In the genomic region with DNA sequence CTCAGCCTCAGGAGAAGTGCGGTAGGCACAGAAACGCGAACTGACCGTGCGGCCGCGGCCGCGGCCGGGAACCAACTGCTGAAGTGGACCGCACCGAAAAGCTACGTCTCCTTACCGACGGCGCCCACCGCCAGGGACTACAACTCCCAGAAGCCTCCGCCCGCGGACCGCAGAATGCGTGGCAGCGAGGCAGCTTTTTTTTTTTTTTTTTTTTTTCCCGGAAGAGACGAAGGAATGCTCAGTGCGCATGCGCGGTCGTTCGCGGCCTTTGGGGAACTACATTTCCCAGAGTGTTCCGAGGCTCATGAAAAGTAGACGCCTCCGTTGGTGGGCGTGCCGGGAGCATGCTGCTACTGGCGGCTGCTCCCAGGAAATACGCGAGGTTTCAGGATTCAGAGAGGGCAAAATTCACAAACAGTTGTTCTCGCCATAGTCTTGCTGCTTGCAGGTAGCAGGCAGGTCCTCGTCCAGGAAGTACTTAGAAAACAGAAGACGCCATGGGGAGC, we compare ENCODE assay signal across 7 mouse cellular contexts. TPM values are rescaled to one million over a fixed set of nuclear protein-coding genes. Genes with fewer than 3 reads are reported as not detected.
DNase-seq lines count a peak whose midpoint lies in the region; ATAC-seq lines count a peak whose summit lies in the region.

A gene (minus strand): TSS at position 141 of the 506 bp plus-strand sequence.

- WGBS in embryonic facial prominence, embryonic 12.5 days: under 1% methylated on average over 42 of the region's 42 CpGs
- under 1% methylated on average over 42 of the region's 42 CpGs for WGBS in limb, embryonic 11.5 days
- under 1% methylated on average over 42 of the region's 42 CpGs for WGBS in midbrain, embryonic 14.5 days

- H3K9ac ChIP-seq in embryonic facial prominence, embryonic 12.5 days: peak within 1 kb of the TSS; percentile 90
- H3K9ac ChIP-seq in limb, embryonic 11.5 days (ENCODE audit: low read length): peak within 1 kb of the TSS; percentile 95
- peak within 1 kb of the TSS; percentile 94 for H3K9ac ChIP-seq in midbrain, embryonic 14.5 days (replicated peaks; ENCODE audit: low read length)

- H3K4me3 ChIP-seq in embryonic facial prominence, embryonic 12.5 days: peak within 1 kb of the TSS; percentile 90
- H3K4me3 ChIP-seq in limb, embryonic 11.5 days (ENCODE audit: low read depth, low read length): peak within 1 kb of the TSS; percentile 95
- peak within 1 kb of the TSS; percentile 86 for H3K4me3 ChIP-seq in midbrain, embryonic 14.5 days (replicated peaks; ENCODE audit: low read depth, low read length)

- 0 out of 2 replicates have a peak, but pooled peaks cover 6% of the 10 kb centered on the region for H3K36me3 ChIP-seq in embryonic facial prominence, embryonic 12.5 days
- H3K36me3 ChIP-seq in limb, embryonic 11.5 days (ENCODE audit: control insufficient read depth, insufficient read depth, low read length): no peaks in the 10 kb centered on the region
- peaks cover 10% of the 10 kb centered on the region for H3K36me3 ChIP-seq in midbrain, embryonic 14.5 days (ENCODE audit: control insufficient read depth, insufficient read depth, low read length)

- peaks cover 5% of the 10 kb centered on the region; the same call in 1 of the 2 replicates for H3K4me1 ChIP-seq in embryonic facial prominence, embryonic 12.5 days
- no peaks in the 10 kb centered on the region for H3K4me1 ChIP-seq in limb, embryonic 11.5 days (ENCODE audit: control insufficient read depth, insufficient read depth, low read length)
- H3K4me1 ChIP-seq in midbrain, embryonic 14.5 days (ENCODE audit: control insufficient read depth, insufficient read depth, low read length): peaks cover 13% of the 10 kb centered on the region

- no peaks in the 10 kb centered on the region for H3K27me3 ChIP-seq in embryonic facial prominence, embryonic 12.5 days
- H3K27me3 ChIP-seq in limb, embryonic 11.5 days (ENCODE audit: control insufficient read depth, insufficient read depth, low read length): no peaks in the 10 kb centered on the region
- H3K27me3 ChIP-seq in midbrain, embryonic 14.5 days (ENCODE audit: control insufficient read depth, insufficient read depth, low read length): no peaks in the 10 kb centered on the region

- H3K4me2 ChIP-seq in embryonic facial prominence, embryonic 12.5 days (replicated peaks): peak within 1 kb of the TSS; percentile 81
- H3K4me2 ChIP-seq in limb, embryonic 11.5 days (ENCODE audit: low read depth, severe bottlenecking): peak within 1 kb of the TSS; percentile 82
- H3K4me2 ChIP-seq in midbrain, embryonic 14.5 days (ENCODE audit: low read length): peak within 1 kb of the TSS; percentile 81

- ATAC-seq in embryonic facial prominence, embryonic 12.5 days (ENCODE audit: insufficient number of reproducible peaks, insufficient read depth, low FRiP score, low TSS enrichment): peak; percentile 96
- ATAC-seq in limb, embryonic 11.5 days (ENCODE audit: insufficient number of reproducible peaks, low FRiP score, low TSS enrichment, low read depth): peak; percentile 96
- peak; percentile 94 for ATAC-seq in midbrain, embryonic 14.5 days (ENCODE audit: low FRiP score, low TSS enrichment)

- peak within 1 kb of the TSS; percentile 63; the same call in 1 of the 2 replicates for H3K27ac ChIP-seq in embryonic facial prominence, embryonic 12.5 days
- H3K27ac ChIP-seq in limb, embryonic 11.5 days (replicated peaks; ENCODE audit: low read depth, low read length): peak within 1 kb of the TSS; percentile 47; the same call in 1 of the 2 replicates
- peak within 1 kb of the TSS; percentile 75 for H3K27ac ChIP-seq in midbrain, embryonic 14.5 days (replicated peaks; ENCODE audit: low read depth, low read length)

- DNase-seq in adrenal gland, postnatal 25 days: peak; percentile 98
- peak; percentile 99 for DNase-seq in heart, adult 11 months
- DNase-seq in kidney, adult 18-20 months: peak; percentile 96
- peak; percentile 99 for DNase-seq in limb, embryonic 11.5 days (ENCODE audit: low spot score)
- DNase-seq in midbrain, embryonic 14.5 days: peak; percentile 100
- peak; percentile 90 to 92 for DNase-seq in spleen, adult 18-20 months

- H3K9me3 ChIP-seq in embryonic facial prominence, embryonic 12.5 days: no peaks in the 10 kb centered on the region
- no peaks in the 10 kb centered on the region for H3K9me3 ChIP-seq in limb, embryonic 11.5 days (ENCODE audit: control insufficient read depth, low read length)
- H3K9me3 ChIP-seq in midbrain, embryonic 14.5 days (ENCODE audit: control insufficient read depth, low read length): no peaks in the 10 kb centered on the region

RNA-seq across cellular contexts. Expression of the gene that starts here (rescaled TPM):
- 15.1 and 21.6 TPM in 2 replicates for total RNA-seq in adrenal gland, postnatal 25 days (2021)
- polyA plus RNA-seq in embryonic facial prominence, embryonic 12.5 days (2016; fragmentation: Nextera tagmentation; extraction: Ambion mirVana): 28.0 and 30.2 TPM in 2 replicates
- 27.0 and 28.6 TPM in 2 replicates for polyA plus RNA-seq in limb, embryonic 11.5 days (2014; fragmentation: Nextera tagmentation; extraction: Ambion mirVana)
- 14.3 and 19.2 TPM in 2 replicates for polyA plus RNA-seq in midbrain, embryonic 14.5 days (2014; fragmentation: Nextera tagmentation; extraction: Ambion mirVana)

Comparison
In these comparisons a context has a peak if more than half of its experiments do, and no peak if none do; other contexts are left out.
1. Peak in every context shown above with its lines: DNase-seq, ATAC-seq, H3K4me3 ChIP-seq and H3K27ac ChIP-seq.